Mouse (Mus musculus) kidney, embryonic 16.5 days (tissue): ENCODE measurements at regions not wholly inside any gene's neighbourhood (a gene's known extent, or its start where the extent isn't known, plus 50 kb on each side); places are given as distances from the start of the nearest gene placed in this dataset.

Experiments used
- ATAC-seq: fragments of 200-750 bp; cut with Nextera tagmentation; 2 replicates; pipeline ENCODE4 v1.8.0; 2017; ENCODE audit warnings: moderate TSS enrichment; ENCODE audit not compliant: low FRiP score, low TSS enrichment
- H3K27ac ChIP-seq: fragments of 300-500 bp; sonication (generic); 2 replicates; pipeline ENCODE4 v1.5.1; 2014; ENCODE audit warnings: low read length
- H3K27me3 ChIP-seq: fragments of 300-500 bp; sonication (generic); 2 replicates; pipeline ENCODE4 v1.6.1; 2014; ENCODE audit warnings: low read length, control low read depth, mixed read lengths; ENCODE audit not compliant: insufficient read depth
- H3K36me3 ChIP-seq: fragments of 300-500 bp; sonication (generic); 2 replicates; pipeline ENCODE4 v1.6.1; 2014; ENCODE audit warnings: low read length, control low read depth, mixed read lengths; ENCODE audit not compliant: insufficient read depth
- H3K4me1 ChIP-seq: fragments of 300-500 bp; sonication (generic); 2 replicates; pipeline ENCODE4 v1.6.1; 2014; ENCODE audit warnings: low read length, control low read depth, mixed read lengths; ENCODE audit not compliant: insufficient read depth
- H3K4me2 ChIP-seq: fragments of 300-500 bp; sonication (generic); replicated peaks from 2 replicates; pipeline ENCODE4 v1.6.1; 2014; ENCODE audit warnings: low read depth, low read length
- H3K4me3 ChIP-seq: fragments of 300-500 bp; sonication (generic); 2 replicates; pipeline ENCODE4 v1.5.1; 2014; ENCODE audit warnings: mild to moderate bottlenecking, low read length
- H3K9ac ChIP-seq: fragments of 300-500 bp; sonication (generic); replicated peaks from 2 replicates; pipeline ENCODE4 v1.6.1; 2014; ENCODE audit warnings: low read length
- H3K9me3 ChIP-seq: fragments of 300-500 bp; sonication (generic); 2 replicates; pipeline ENCODE4 v1.6.1; 2016; ENCODE audit warnings: low read length, control low read depth
- WGBS: fragments of 180-500 bp; shearing (Covaris S2); extraction: QIAGEN DNeasy Blood & Tissue Kit; methylation state at CpG from one replicate; pipeline ENCODE4 v1.1.7; 2014; 5-methylcytosine and 5-hydroxymethylcytosine counted together

DNA sequence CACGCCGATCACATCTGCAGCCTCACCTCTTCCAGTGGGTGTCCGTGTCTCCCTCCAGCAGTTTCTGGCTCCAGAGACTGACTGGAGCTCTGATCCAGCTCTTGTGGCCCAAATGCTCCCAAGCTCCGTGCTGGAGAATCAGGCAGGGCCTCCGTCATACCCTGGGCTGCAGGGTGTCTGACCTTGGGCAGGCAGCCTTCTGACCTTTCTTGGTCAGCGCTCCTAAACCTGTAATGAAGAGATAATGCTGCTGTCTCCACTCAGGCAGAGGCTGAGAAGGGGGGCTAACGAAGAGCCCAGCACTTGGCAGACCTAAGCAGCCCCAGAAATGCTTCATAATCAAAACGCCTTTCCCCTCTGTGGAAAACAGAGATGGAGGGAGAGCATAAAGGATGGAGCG, 89.9 kb upstream of the Mef2a start:
- Histone ChIP-seq H3K27ac (no peak overlapping the region), H3K36me3 (no peaks in the 10 kb centered on the region), H3K4me2 (no peak overlapping the region), H3K9ac (no peak overlapping the region), H3K27me3 (no peaks in the 10 kb centered on the region), H3K4me3 (no peak overlapping the region), H3K4me1 (peaks cover 26% of the 10 kb centered on the region), H3K9me3 (no peaks in the 10 kb centered on the region)
- WGBS: 61% methylated on average over 9 of the region's 9 CpGs
- 0 out of 2 replicates have a peak, but pooled peaks have one; percentile 10 for ATAC-seq

DNA sequence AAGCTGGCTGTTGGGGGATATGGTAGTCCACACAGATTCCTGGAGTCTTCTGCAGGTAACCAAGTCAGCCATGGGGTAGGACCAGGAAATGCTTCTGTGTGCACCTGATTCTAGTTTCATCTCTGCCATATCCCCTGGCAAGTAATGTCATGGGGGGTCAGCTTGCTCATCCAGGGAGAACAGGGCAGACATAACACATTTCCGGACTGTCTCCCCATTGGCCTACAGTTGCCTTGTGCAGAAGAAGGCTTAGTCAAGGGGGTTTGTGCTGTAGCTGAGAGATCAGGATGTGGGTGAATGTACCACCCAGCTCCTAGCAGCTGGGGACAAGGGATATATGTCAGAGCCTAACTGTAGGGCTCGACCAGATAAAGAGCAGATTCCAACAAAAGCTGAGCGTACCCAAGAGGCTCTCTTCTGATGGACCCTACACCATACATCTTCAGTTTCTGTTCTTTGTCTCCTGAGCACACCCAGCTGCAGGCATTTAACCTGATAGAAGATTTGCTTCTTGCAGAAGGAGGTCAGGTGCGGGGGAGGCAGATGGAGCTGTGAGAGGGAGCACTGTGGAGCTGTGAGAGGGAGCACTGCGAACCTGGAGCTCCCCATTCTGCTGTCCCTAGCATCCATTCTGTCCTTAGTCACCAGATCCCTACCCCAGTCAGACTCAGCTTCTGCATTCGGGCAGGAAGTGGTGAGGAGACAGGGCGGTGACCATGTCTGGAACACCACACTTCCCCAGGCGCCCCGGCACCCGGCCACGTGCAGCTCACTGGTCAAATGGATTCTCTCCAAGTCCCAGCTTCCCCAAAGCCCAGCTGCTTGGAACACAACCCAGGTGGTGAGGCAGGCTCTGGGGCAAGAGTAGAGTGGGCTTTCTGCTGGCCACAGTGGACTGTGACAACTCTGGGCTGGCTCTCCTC, 88.9 kb upstream of the Mef2a start:
- H3K4me3 ChIP-seq: no peak overlapping the region
- H3K4me2 ChIP-seq: no peak overlapping the region
- ATAC-seq: no peak
- no peaks in the 10 kb centered on the region for H3K36me3 ChIP-seq
- no peaks in the 10 kb centered on the region for H3K27me3 ChIP-seq
- 69% methylated on average over 11 of the region's 11 CpGs for WGBS
- peaks cover 26% of the 10 kb centered on the region for H3K4me1 ChIP-seq
- H3K9me3 ChIP-seq: no peaks in the 10 kb centered on the region
- H3K9ac ChIP-seq: no peak overlapping the region
- H3K27ac ChIP-seq: peak overlapping the region; percentile 26; the same call in 1 of the 2 replicates

DNA sequence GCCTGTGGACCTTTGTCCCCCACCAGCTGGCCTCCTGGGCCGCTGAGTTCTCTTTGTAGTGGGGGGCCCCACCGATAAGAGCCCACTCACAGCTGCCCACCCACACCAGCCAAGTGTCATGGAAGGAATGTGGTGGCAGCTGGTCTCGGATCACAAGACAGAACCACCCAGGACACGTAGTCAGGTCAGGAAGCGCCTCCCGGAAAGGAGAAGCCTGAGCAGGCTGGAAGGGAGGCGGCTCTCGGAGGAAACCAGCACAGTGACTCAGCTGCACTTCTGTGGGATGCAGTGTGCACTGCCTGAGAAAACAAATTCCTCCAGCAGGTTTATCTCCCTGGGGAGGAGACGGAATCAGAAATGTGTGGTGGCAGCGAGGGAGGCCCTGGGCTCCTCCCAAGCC, 87.2 kb upstream of the Mef2a start:
- Histone ChIP-seq H3K36me3 (no peaks in the 10 kb centered on the region), H3K27ac (0 out of 2 replicates have a peak overlapping the region, but pooled peaks have one; percentile 7), H3K9ac (no peak overlapping the region; the same call in 1 of the 2 replicates), H3K9me3 (no peaks in the 10 kb centered on the region), H3K4me2 (no peak overlapping the region), H3K4me1 (peaks cover 26% of the 10 kb centered on the region), H3K27me3 (no peaks in the 10 kb centered on the region), H3K4me3 (no peak overlapping the region)
- 45% methylated on average over 10 of the region's 10 CpGs for WGBS
- ATAC-seq: peak; percentile 60

DNA sequence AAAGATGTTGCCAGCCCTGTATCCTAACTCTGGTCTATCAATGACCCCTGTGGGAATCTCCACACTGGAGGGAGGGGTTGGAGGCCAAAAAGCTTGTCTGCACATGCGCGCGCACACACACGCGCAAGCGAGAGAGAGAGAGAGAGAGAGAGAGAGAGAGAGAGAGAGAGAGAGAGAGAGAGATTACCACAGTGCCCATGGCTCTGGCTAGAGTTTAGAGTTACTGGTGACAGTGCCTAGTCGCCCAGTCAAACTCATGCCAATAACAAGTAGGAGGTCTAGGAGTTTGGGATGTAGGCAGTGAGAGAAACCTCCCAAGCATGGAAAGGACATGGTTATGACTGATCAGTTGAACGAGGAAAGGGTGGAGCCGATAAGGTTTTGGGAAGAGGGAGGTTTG, 86.6 kb upstream of the Mef2a start:
- Histone ChIP-seq H3K4me2 (no peak overlapping the region), H3K27me3 (no peaks in the 10 kb centered on the region), H3K9me3 (no peaks in the 10 kb centered on the region), H3K36me3 (no peaks in the 10 kb centered on the region), H3K27ac (no peak overlapping the region), H3K9ac (no peak overlapping the region), H3K4me3 (no peak overlapping the region), H3K4me1 (peaks cover 26% of the 10 kb centered on the region)
- no peak for ATAC-seq
- 96% methylated on average over 9 of the region's 9 CpGs for WGBS

- Histone ChIP-seq H3K9me3 (no peaks in the 10 kb centered on the region), H3K27me3 (no peaks in the 10 kb centered on the region), H3K9ac (no peak overlapping the region), H3K27ac (no peak overlapping the region), H3K4me1 (peaks cover 24% of the 10 kb centered on the region), H3K4me3 (no peak overlapping the region), H3K36me3 (no peaks in the 10 kb centered on the region), H3K4me2 (no peak overlapping the region)
- no peak for ATAC-seq
- 79% methylated on average over 4 of the region's 4 CpGs for WGBS
Observed at GRCm38 (mm10) chr7:67458640-67459039, 86.0 kb upstream of the Mef2a start.

GRCm38 (mm10) chr7:67457898-67458297, 85.2 kb upstream of the Mef2a start:
- Histone ChIP-seq H3K4me3 (no peak overlapping the region), H3K4me2 (no peak overlapping the region), H3K27me3 (no peaks in the 10 kb centered on the region), H3K4me1 (peaks cover 18% of the 10 kb centered on the region), H3K9ac (no peak overlapping the region), H3K27ac (no peak overlapping the region), H3K9me3 (no peaks in the 10 kb centered on the region), H3K36me3 (no peaks in the 10 kb centered on the region)
- ATAC-seq: no peak
- 84% methylated on average over 1 of the region's 1 CpGs for WGBS

- no peak for ATAC-seq
- no peak overlapping the region for H3K27ac ChIP-seq
Observed at GRCm38 (mm10) chr7:67456015-67456414, 83.4 kb upstream of the Mef2a start.

DNA sequence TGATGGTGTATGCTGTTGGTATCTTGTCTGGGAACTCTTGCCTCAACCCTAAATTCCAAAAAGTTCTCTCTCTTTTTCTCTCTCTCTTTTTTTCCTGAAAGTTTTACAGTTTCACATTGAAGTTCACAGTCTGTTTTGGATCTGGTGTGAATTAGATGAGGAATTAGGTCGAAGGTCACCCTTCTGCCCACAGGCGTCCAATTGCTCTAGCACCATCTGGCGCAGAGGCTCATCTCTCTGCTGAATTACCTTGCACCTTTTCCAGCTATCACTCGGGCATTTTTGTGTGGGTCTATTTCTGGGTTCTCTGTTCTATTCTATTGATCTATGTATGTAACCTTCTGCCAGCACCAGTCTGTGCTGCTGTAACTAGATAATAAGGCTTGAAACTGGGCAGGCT, 81.8 kb upstream of the Mef2a start:
- H3K27me3 ChIP-seq: no peaks in the 10 kb centered on the region
- H3K4me1 ChIP-seq: no peaks in the 10 kb centered on the region
- H3K27ac ChIP-seq: no peak overlapping the region
- no peaks in the 10 kb centered on the region for H3K9me3 ChIP-seq
- no peak overlapping the region for H3K4me2 ChIP-seq
- no peak overlapping the region for H3K4me3 ChIP-seq
- no peak for ATAC-seq
- no peaks in the 10 kb centered on the region for H3K36me3 ChIP-seq
- no peak overlapping the region for H3K9ac ChIP-seq
- WGBS: 41% methylated on average over 4 of the region's 4 CpGs

More at GRCm38 (mm10) chr7:67456015-67456414, 83.4 kb upstream of the Mef2a start:
- Histone ChIP-seq H3K4me1 (0 out of 2 replicates have a peak, but pooled peaks cover 3% of the 10 kb centered on the region), H3K4me3 (no peak overlapping the region), H3K36me3 (no peaks in the 10 kb centered on the region), H3K4me2 (no peak overlapping the region), H3K9ac (no peak overlapping the region), H3K27me3 (no peaks in the 10 kb centered on the region), H3K9me3 (no peaks in the 10 kb centered on the region)
- 86% methylated on average over 4 of the region's 4 CpGs for WGBS

GRCm38 (mm10) chr7:67451157-67451793, 78.6 kb upstream of the Mef2a start:
- peak; percentile 59; the same call in 1 of the 2 replicates for ATAC-seq
- Histone ChIP-seq H3K36me3 (no peaks in the 10 kb centered on the region), H3K9me3 (no peaks in the 10 kb centered on the region), H3K9ac (no peak overlapping the region), H3K27ac (0 out of 2 replicates have a peak overlapping the region, but pooled peaks have one; percentile 14), H3K4me1 (no peaks in the 10 kb centered on the region), H3K27me3 (no peaks in the 10 kb centered on the region), H3K4me2 (no peak overlapping the region), H3K4me3 (no peak overlapping the region)
- 67% methylated on average over 6 of the region's 6 CpGs for WGBS

GRCm38 (mm10) chr7:67446606-67447005, 73.9 kb upstream of the Mef2a start:
- no peak overlapping the region for H3K4me3 ChIP-seq
- ATAC-seq: no peak
- no peak overlapping the region for H3K9ac ChIP-seq
- 64% methylated on average over 9 of the region's 9 CpGs for WGBS
- H3K36me3 ChIP-seq: no peaks in the 10 kb centered on the region
- H3K4me2 ChIP-seq: no peak overlapping the region
- no peaks in the 10 kb centered on the region for H3K9me3 ChIP-seq
- no peaks in the 10 kb centered on the region for H3K27me3 ChIP-seq
- no peak overlapping the region for H3K27ac ChIP-seq
- H3K4me1 ChIP-seq: peaks cover 29% of the 10 kb centered on the region
